Mouse (Mus musculus): ENCODE results near the gene Tmem199. TPM values are rescaled to one million over a fixed set of nuclear protein-coding genes. Genes with fewer than 3 reads are reported as not detected.
"Not testable (repeated sequence)": the region's sequence is repeated elsewhere in the genome, so short reads cannot be mapped to it uniquely, and the experiment has no call there.

The Tmem199 gene
- polyA plus RNA-seq, 1 experiment from 2014 or later, result 56.7 TPM

DNA sequence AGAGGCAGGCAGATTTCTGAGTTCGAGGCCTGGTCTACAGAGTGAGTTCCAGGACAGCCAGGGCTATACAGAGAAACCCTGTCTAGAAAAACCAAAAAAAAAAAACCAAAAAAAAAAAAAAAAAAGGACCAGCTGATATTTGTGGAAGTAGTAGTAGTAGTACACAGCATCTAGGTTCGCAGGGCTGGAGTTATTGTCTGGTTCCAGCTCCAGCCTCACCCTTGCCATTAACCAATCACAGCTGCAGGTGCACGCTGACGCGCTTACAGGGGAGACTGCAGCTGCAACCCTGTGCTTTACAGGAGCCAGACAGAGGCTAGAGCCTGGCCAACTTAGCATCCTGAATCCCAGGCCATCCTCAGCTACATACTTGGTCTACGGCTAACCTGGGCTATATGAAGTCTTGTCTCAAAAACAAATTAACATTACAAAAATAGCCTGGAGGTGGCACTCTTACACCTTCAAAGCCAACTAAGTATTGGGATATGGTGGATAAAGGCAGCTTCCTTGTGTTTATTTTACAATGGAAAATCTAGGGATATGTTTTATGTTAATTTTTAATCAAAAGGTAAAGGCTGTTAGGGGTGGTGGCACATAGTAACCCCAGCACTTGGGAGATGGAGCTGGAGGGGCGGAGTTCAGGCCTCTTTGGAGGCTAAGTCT, 32.6 kb upstream of the Tmem199 start:
- Histone ChIP-seq H3K36me3 (peaks cover 59% of the 10 kb centered on the region), H3K27ac (no peak overlapping the region), H3K4me2 (no peak overlapping the region), H3K9ac (no peak overlapping the region), H3K9me3 (replicated peaks) (no peaks in the 10 kb centered on the region), H3K4me3 (replicated peaks) (no peak overlapping the region), H3K27me3 (no peaks in the 10 kb centered on the region), H3K4me1 (peaks cover 18% of the 10 kb centered on the region)
- ATAC-seq (replicated peaks; ENCODE audit: low FRiP score), result 0 out of 2 replicates have a peak, but pooled peaks have one; percentile 18
- WGBS, result 98% methylated on average over 7 of the region's 7 CpGs

DNA sequence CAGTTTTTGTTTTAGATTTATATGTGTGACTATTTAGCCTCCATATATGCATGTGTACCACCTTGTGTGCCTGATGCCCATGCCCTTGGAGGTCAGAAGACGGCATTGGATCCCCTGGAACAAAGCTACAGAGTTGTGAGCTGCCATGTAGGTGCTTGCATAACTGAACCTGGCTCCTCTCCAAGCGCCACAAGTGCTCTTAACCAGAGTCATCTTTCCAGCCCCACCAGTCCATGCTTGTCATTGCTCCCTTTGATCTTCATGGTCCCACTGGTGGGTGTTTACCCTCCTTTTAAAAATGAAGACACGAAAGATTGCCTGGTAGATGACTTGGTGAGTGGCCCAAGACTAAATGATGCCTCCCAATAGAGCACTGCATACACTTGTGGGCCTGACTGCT, 28.4 kb upstream of the Tmem199 start:
- Histone ChIP-seq H3K4me3 (replicated peaks) (no peak overlapping the region), H3K36me3 (peaks cover 66% of the 10 kb centered on the region), H3K4me1 (peaks cover 20% of the 10 kb centered on the region), H3K27me3 (no peaks in the 10 kb centered on the region), H3K4me2 (no peak overlapping the region), H3K27ac (no peak overlapping the region), H3K9ac (no peak overlapping the region), H3K9me3 (replicated peaks) (no peaks in the 10 kb centered on the region)
- 81% methylated on average over 3 of the region's 3 CpGs for WGBS
- ATAC-seq (replicated peaks; ENCODE audit: low FRiP score), result no peak

DNA sequence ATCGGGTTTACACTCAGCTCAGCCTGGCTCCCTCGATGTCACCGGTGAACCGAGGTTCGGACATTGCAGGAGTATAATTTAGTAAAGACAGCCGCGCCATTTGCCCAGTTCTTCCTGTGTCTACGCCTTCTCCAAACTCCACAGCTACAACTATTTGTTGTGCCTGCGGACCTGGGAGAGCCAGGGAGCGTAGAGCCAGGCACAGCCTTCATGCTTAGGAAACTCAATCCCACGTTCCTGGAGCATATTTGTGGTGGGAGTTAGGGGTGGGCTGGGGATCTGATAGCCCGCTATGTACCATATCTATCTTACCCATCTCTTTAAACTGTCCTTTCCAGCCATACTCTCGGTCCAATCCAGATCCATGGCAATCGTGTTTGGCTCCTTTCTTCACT, 24.7 kb upstream of the Tmem199 start:
- Histone ChIP-seq H3K9ac (peak overlapping the region; percentile 90), H3K36me3 (peaks cover 42% of the 10 kb centered on the region), H3K4me1 (peaks cover 33% of the 10 kb centered on the region), H3K4me2 (peak overlapping the region; percentile 76), H3K27me3 (no peaks in the 10 kb centered on the region), H3K4me3 (replicated peaks) (peak overlapping the region; percentile 80), H3K9me3 (replicated peaks) (no peaks in the 10 kb centered on the region), H3K27ac (peak overlapping the region; percentile 94)
- WGBS, result under 1% methylated on average over 14 of the region's 14 CpGs
- no peak for ATAC-seq (replicated peaks; ENCODE audit: low FRiP score)

DNA sequence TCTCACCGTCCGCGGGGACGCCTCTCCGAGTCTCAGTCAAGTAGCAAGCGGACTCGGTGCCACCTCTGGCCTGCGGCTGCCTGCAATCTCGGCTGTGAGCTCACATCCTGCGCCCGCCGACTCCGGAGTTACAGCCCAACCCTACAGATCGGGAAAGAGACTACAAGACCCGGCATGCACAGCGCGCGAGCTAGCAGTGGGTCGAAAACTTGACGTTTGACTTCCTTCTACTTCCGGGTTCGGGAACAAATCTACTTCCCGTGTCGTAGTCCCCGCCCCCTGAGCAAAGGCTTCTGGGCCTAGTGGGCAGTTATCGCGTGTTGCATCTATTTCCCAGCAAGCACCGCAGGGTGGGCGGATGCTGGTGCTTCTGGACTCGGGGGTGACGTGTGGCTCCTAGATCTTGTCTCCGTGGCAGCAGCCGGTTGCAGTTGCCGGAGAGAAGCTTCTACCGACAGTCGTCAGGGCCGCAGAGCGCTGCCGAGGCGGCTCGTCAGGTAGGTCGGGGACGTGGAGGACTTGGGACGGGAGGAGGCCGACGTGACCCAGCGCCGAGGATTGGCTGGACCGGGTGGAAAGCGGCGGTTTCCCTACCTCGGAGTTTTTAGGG, 24.2 kb upstream of the Tmem199 start, which contains the start of the genes Tnfaip1 and Ift20:
Gene Tnfaip1, minus strand, starts transcription at position 253 of the 610 bp plus-strand sequence.
Gene Ift20, plus strand, starts transcription at position 282 of the 610 bp plus-strand sequence.
- H3K9me3 ChIP-seq (replicated peaks), result no peaks in the 10 kb centered on the region
- no peaks in the 10 kb centered on the region for H3K27me3 ChIP-seq
- ATAC-seq (replicated peaks; ENCODE audit: low FRiP score), result peak; percentile 97
- under 1% methylated on average over 52 of the region's 52 CpGs for WGBS
- peaks cover 38% of the 10 kb centered on the region for H3K36me3 ChIP-seq
- peak within 1 kb of the TSS; percentile 94 for H3K27ac ChIP-seq
- peak within 1 kb of the TSS; percentile 76 for H3K4me2 ChIP-seq
- H3K4me3 ChIP-seq (replicated peaks), result peak within 1 kb of the TSS; percentile 80
- H3K9ac ChIP-seq, result peak within 1 kb of the TSS; percentile 90
- peaks cover 34% of the 10 kb centered on the region for H3K4me1 ChIP-seq

DNA sequence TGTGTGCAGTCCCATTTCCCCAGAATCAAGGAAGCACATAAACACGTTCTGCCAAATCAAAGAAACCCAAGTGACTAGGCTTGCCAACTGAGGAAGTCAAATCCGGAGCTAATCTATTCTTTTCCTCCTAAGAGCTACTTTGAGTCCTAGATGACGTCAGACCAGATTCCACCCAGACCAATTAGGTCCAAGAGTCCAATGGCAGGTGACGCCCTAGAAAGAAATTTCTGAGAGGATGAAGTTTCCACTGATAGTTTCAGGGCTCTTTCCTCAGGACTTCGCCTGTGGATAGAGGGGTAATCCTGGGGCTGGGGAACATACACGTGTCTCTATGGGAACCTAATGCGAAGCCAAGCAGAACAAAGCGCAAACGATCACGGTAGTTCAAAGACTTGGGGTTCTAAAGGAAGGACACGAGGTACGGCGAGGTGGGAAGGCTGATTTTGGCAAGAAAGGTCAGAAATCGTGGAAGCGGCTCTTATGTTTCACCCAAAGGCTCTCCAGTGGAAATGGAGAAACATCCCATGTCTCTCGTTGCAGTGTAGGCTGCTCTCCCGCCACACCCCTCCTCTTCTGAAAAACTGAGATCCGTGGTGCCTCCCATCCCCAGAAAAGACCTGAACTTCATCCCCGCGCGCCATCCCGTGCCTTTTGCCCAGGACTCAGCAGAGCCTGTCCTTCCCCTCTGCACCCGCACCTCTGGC, 23.6 kb upstream of the Tmem199 start:
- H3K4me1 ChIP-seq, result peaks cover 41% of the 10 kb centered on the region
- no peak for ATAC-seq (replicated peaks; ENCODE audit: low FRiP score)
- peak overlapping the region; percentile 76 for H3K4me2 ChIP-seq
- H3K9me3 ChIP-seq (replicated peaks), result no peaks in the 10 kb centered on the region
- under 1% methylated on average over 23 of the region's 23 CpGs for WGBS
- peaks cover 32% of the 10 kb centered on the region for H3K36me3 ChIP-seq
- H3K27ac ChIP-seq, result peak overlapping the region; percentile 94
- peak overlapping the region; percentile 80 for H3K4me3 ChIP-seq (replicated peaks)
- H3K9ac ChIP-seq, result peak overlapping the region; percentile 90
- no peaks in the 10 kb centered on the region for H3K27me3 ChIP-seq

DNA sequence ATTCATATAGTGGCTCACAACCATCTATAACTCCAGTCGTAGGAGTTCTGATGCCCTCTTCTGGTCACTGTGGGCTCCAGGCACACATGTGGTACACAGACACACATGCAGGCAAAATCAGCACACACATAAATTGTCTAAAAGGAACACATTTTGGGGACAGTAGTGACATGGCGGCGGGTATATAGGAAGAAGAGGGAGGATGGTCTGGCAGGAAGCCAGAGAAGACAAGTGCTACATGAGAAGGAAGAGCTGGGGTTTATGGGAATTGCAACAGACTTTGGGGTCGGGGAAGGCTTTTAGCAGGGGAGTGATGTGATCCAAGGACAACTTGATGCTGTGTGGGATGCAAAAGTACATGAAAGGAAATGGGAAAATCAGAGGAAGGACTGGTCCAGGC, 22.5 kb upstream of the Tmem199 start:
- peaks cover 28% of the 10 kb centered on the region for H3K36me3 ChIP-seq
- H3K27me3 ChIP-seq, result no peaks in the 10 kb centered on the region
- H3K9me3 ChIP-seq (replicated peaks), result no peaks in the 10 kb centered on the region
- H3K4me1 ChIP-seq, result peaks cover 51% of the 10 kb centered on the region
- peak overlapping the region; percentile 76 for H3K4me2 ChIP-seq
- 78% methylated on average over 4 of the region's 4 CpGs for WGBS
- peak overlapping the region; percentile 80 for H3K4me3 ChIP-seq (replicated peaks)
- ATAC-seq (replicated peaks; ENCODE audit: low FRiP score), result no peak
- no peak overlapping the region; the same call in 1 of the 2 replicates for H3K27ac ChIP-seq
- no peak overlapping the region for H3K9ac ChIP-seq

DNA sequence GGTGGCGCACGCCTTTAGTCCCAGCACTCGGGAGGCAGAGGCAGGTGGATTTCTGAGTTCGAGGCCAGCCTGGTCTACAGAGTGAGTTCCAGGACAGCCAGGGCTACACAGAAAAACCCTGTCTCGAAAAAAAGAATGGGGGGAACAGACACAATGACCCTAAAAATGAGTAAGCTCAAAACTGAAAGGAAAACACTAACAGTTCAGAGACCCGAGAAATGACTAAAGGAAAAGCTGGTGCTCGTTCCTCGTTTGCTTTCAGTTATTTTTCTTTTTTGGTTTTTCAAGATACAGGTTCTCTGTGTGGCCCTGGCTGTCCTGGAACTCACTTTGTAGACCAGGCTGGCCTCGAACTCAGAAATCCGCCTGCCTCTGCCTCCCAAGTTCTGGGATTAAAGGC, 19.5 kb upstream of the Tmem199 start:
- not testable (repeated sequence) for H3K9ac ChIP-seq; ATAC-seq (replicated peaks; ENCODE audit: low FRiP score)

DNA sequence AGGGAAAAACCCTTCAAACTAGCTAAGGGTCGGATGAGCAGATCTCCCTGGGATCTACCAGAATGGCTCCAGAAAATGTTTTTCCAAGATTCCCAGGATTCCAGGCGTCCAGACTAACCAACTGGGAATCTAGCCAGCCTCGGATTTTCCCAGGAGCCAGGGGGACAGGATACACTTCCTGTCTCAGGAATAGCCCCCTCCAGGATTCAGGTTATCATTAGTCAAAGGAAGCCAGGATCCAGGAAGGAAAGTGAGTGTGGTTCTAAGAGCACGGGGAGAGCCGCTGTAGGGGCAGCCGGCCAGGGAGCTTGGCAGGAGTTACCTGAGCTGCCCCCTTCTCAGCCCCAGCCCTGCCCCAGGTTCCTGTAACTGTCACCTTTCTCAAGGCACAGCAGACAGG, 19.1 kb upstream of the Tmem199 start:
- Histone ChIP-seq H3K27ac (peak overlapping the region; percentile 84), H3K4me1 (peaks cover 49% of the 10 kb centered on the region), H3K9ac (no peak overlapping the region), H3K4me2 (no peak overlapping the region), H3K27me3 (no peaks in the 10 kb centered on the region), H3K4me3 (replicated peaks) (no peak overlapping the region), H3K36me3 (peaks cover 48% of the 10 kb centered on the region), H3K9me3 (replicated peaks) (no peaks in the 10 kb centered on the region)
- ATAC-seq (replicated peaks; ENCODE audit: low FRiP score), result no peak
- WGBS, result 61% methylated on average over 6 of the region's 6 CpGs

More for the DNA sequence above, 19.5 kb upstream of the Tmem199 start:
- H3K27ac ChIP-seq; H3K4me3 ChIP-seq (replicated peaks); H3K9me3 ChIP-seq (replicated peaks); H3K4me2 ChIP-seq; H3K27me3 ChIP-seq: not testable (repeated sequence)
- Histone ChIP-seq H3K36me3 (peaks cover 43% of the 10 kb centered on the region), H3K4me1 (peaks cover 49% of the 10 kb centered on the region)
- WGBS, result 89% methylated on average over 10 of the region's 10 CpGs

DNA sequence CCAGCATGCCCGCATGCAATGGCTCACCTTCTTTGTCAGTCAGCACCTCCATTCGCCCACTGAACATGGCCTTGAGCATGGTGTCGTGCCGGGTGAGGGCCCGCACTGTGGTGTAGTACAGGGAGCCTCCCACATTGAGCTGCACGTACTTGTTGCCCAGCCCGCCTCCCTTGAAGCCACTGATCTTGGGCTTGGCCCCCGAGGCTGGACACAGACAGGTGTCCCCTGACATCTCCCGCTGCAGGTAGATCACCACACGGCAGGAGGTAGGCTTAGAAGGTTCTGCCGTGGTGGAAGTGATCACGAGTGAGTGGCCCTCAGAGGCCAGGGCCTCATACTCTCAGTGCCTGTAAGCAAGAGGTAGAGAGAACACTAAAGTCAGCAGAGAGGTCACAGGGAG, 18.0 kb upstream of the Tmem199 start:
- H3K27ac ChIP-seq, result peak overlapping the region; percentile 84
- ATAC-seq (replicated peaks; ENCODE audit: low FRiP score), result no peak
- H3K9me3 ChIP-seq (replicated peaks), result no peaks in the 10 kb centered on the region
- peaks cover 45% of the 10 kb centered on the region for H3K4me1 ChIP-seq
- H3K4me3 ChIP-seq (replicated peaks), result no peak overlapping the region
- peaks cover 58% of the 10 kb centered on the region for H3K36me3 ChIP-seq
- WGBS, result 79% methylated on average over 12 of the region's 12 CpGs
- no peak overlapping the region for H3K9ac ChIP-seq
- H3K4me2 ChIP-seq, result no peak overlapping the region
- H3K27me3 ChIP-seq, result no peaks in the 10 kb centered on the region

DNA sequence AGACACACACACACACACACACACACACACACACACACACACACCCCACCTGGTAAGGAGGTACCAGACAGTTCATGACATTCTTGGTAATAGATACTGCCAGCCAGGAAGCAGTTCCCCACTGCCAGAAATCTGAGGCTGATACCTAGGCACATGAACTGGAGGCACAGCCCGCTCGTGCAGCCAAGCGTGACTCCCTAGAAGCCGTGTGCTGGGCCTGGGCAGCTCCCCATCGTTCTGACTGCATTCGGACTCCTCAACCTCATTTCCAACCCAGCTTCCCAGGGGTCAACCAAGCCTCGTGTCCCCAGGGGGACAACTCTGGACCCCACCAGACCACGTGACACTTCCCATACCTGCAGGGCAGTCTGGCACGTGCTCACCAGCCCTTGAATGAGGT, 16.7 kb upstream of the Tmem199 start:
- peaks cover 36% of the 10 kb centered on the region for H3K4me1 ChIP-seq
- H3K9me3 ChIP-seq (replicated peaks), result no peaks in the 10 kb centered on the region
- no peak overlapping the region for H3K4me3 ChIP-seq (replicated peaks)
- no peak overlapping the region for H3K4me2 ChIP-seq
- no peak overlapping the region for H3K9ac ChIP-seq
- peaks cover 67% of the 10 kb centered on the region for H3K36me3 ChIP-seq
- H3K27ac ChIP-seq, result peak overlapping the region; percentile 84
- no peaks in the 10 kb centered on the region for H3K27me3 ChIP-seq
- ATAC-seq (replicated peaks; ENCODE audit: low FRiP score), result peak; percentile 68
- WGBS, result 38% methylated on average over 9 of the region's 9 CpGs

DNA sequence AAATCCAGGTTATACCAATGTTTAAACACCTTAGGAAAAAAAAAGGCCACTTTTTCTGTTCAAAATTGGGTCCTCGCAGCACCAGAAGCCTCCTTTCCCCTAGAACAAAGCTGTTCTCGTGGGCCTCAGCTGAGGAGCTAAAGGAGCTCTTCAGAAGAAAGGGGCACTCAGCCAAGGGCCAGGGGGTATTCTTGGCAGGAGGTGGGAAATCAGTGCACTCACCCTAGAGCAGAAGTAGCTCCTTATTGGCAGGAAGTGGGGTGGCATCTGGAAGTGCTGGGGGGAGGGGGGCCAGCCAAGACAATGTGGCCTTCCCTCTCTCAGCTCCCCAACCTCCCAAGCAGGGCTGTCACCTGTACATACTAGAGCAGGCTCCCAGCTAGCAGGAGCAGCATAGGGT, 12.9 kb upstream of the Tmem199 start:
- ATAC-seq (replicated peaks; ENCODE audit: low FRiP score), result no peak
- Histone ChIP-seq H3K9ac (no peak overlapping the region), H3K27me3 (no peaks in the 10 kb centered on the region), H3K27ac (no peak overlapping the region; the same call in 1 of the 2 replicates), H3K4me2 (no peak overlapping the region), H3K4me3 (replicated peaks) (no peak overlapping the region), H3K9me3 (replicated peaks) (no peaks in the 10 kb centered on the region), H3K36me3 (peaks cover 98% of the 10 kb centered on the region), H3K4me1 (peaks cover 21% of the 10 kb centered on the region)
- WGBS, result 84% methylated on average over 2 of the region's 2 CpGs

Data from kidney, embryonic 15.5 days (tissue).